Mouse (Mus musculus): ENCODE results near the gene Cd274.

The Cd274 gene

GRCm38 (mm10) chr19:29363557-29363956, 3.7 kb upstream of the Cd274 start:
- no peak for DNase-seq (ENCODE audit: low read depth in 2 of 2, low spot score in 2 of 2)

- DNase-seq (ENCODE audit: low read depth in 2 of 2, low spot score in 2 of 2) = no peak
Observed at GRCm38 (mm10) chr19:29364076-29364475, 3.2 kb upstream of the Cd274 start.

- no peak for DNase-seq (ENCODE audit: low read depth in 2 of 2, low spot score in 2 of 2)
Observed at GRCm38 (mm10) chr19:29365105-29365504, 2.1 kb upstream of the Cd274 start.

DNA sequence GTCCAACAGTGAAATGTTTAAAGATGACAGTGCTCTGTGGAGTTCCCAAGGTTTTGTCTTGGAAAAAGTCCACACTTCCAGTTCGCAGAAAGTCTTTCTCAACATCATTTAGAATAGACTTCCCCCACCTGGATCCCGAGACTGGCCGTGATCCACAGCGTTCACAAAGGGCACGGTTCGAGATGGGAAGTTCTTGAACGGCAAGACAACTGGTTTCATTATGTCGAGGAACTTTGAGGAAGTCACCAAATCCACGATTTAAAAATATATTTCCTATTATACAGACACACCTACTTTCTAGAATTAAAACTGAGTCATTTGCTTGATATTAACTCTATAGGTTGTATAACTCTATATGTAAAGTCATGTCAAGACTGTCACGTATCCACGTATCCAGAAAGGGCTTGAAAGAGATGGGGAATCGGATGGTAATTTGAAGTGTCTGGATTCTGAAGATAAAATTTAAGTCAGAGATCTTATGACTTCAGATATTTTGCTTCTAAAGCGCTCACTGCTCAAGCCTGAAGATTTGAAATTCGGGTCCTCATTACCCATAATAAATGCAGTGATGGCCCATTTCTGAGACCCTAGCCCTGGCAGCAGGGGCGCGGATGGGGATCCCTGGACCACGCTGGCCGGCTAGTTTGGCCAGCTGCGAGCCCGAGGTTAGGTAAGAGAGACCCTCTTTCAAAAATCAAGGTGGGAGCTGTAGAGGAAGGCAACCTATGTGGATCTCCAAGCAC, 858 bp upstream of the Cd274 start:
- DNase-seq (ENCODE audit: low read depth in 2 of 2, low spot score in 2 of 2) = no peak

DNA sequence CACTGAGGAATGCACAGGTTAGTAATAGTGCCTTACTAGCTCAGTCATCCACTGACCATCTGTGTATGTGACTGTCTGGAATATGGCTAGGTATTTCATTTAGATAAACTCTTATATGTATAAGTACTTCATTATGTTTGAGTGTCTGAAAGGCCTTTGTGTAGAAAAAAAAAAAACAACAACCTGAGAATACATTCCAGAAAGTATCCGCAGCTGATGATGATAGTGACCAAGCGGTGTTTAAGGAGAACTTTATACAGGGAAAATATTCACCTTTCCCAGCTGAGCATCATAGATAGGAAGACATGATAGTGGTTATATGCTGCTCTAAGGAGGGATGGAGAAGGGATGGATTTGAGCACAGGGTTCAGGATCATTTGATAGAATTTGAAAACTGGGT, 786 bp downstream of the Cd274 start:
- no peak for DNase-seq (ENCODE audit: low read depth in 2 of 2, low spot score in 2 of 2)

DNA sequence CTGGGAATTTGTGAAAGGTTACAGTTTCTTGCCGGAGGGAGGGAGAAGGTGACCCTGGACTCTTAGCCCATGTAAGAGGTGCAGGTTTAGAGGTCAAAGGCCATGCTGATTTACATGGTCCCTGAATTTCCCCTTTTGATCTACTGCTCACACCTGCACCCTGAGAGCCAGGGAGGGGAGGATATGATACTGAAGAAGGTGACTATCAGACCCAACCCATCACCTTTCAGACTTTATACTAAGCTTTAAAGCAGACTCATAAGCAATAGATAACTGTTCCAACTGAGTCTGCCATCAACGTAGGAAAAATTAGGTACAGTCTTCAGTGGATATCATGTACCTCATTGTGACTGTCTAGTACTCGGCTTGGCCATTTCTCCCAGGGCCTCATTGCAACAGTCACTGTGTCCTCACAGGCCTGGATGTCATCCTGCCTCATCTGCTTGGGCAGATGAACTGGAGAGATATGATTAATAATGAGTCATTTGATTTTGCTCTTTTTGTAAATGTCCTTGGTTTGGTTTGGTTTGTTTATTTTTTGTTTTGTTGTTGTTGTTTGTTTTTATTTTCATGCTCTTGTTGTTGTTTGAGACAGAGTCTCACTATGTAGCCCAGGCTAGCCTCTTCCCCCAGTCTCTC, 1.5 kb downstream of the Cd274 start:
- no peak for DNase-seq (ENCODE audit: low read depth in 2 of 2, low spot score in 2 of 2)

- DNase-seq (ENCODE audit: low read depth in 2 of 2, low spot score in 2 of 2) = no peak
Observed at GRCm38 (mm10) chr19:29370112-29370511, 2.9 kb downstream of the Cd274 start.

DNA sequence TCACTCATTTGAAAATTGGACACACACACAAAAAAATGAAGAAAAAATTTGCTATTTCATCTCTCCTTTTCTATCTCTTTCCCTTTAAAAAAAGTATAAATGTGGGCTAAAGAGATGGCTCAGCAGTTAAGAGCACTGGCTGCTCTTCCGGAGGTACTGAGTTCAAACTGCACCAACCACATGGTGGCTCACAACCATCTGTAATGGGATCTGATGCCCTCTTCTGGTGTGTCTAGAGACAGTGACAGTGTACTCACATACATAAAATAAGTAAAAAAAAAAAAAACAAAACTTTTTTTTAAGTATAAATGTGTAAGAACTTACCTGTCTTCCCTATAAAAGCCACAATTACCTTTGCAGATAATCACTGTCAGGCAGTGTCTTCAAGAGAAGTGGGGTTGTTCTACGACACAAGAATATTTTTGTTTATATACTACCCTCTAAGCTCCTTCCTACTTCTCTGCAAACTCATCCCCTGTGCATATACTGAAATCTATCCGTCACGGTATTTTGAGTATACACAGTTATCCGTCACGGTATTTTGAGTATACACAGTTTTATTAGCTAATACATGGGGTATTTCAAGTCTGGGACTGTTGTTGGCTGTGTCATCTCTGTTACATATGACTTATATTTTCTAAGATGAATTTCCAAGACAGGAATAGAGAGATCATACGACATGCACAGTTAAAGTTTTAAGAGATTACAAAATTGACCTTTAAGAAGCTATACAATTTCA, 3.5 kb downstream of the Cd274 start:
- no peak for DNase-seq (ENCODE audit: low read depth in 2 of 2, low spot score in 2 of 2)

- no peak for DNase-seq (ENCODE audit: low read depth in 2 of 2, low spot score in 2 of 2)
Observed at GRCm38 (mm10) chr19:29371284-29372081, 4.2 kb downstream of the Cd274 start.

GRCm38 (mm10) chr19:29372138-29372537, 4.9 kb downstream of the Cd274 start:
- no peak for DNase-seq (ENCODE audit: low read depth in 2 of 2, low spot score in 2 of 2)

DNA sequence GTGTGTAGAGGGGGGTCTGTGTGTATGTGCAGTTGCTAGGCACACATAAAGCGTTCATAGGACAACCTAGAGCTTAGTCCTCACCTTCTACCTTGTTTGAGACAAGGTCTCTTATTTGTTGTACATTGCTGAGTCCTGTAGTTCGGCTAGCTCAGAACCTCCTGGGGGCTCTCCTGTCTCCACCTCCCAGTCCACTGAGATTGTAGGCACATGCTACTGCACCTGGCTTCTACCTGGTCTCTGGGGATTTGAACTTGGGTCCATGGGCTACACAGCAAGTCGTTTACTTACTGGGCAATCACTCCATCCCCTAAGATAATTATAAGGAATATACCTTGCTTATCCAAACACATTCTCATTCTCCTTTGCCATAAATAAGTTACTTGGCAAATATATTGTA, 5.4 kb downstream of the Cd274 start:
- DNase-seq (ENCODE audit: low read depth in 2 of 2, low spot score in 2 of 2) = no peak

DNA sequence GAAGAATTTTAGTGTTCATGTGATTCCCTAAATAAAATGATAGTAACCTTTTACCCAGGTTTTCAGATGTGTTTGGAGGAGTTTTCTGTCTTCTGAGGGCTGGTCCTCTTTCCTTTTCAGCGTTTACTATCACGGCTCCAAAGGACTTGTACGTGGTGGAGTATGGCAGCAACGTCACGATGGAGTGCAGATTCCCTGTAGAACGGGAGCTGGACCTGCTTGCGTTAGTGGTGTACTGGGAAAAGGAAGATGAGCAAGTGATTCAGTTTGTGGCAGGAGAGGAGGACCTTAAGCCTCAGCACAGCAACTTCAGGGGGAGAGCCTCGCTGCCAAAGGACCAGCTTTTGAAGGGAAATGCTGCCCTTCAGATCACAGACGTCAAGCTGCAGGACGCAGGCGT, 6.2 kb downstream of the Cd274 start:
- DNase-seq (ENCODE audit: low read depth in 2 of 2, low spot score in 2 of 2) = no peak

GRCm38 (mm10) chr19:29374947-29375346, 7.7 kb downstream of the Cd274 start:
- DNase-seq (ENCODE audit: low read depth in 2 of 2, low spot score in 2 of 2) = no peak

- DNase-seq (ENCODE audit: low read depth in 2 of 2, low spot score in 2 of 2) = no peak
Observed at GRCm38 (mm10) chr19:29376382-29376781, 9.1 kb downstream of the Cd274 start.

DNA sequence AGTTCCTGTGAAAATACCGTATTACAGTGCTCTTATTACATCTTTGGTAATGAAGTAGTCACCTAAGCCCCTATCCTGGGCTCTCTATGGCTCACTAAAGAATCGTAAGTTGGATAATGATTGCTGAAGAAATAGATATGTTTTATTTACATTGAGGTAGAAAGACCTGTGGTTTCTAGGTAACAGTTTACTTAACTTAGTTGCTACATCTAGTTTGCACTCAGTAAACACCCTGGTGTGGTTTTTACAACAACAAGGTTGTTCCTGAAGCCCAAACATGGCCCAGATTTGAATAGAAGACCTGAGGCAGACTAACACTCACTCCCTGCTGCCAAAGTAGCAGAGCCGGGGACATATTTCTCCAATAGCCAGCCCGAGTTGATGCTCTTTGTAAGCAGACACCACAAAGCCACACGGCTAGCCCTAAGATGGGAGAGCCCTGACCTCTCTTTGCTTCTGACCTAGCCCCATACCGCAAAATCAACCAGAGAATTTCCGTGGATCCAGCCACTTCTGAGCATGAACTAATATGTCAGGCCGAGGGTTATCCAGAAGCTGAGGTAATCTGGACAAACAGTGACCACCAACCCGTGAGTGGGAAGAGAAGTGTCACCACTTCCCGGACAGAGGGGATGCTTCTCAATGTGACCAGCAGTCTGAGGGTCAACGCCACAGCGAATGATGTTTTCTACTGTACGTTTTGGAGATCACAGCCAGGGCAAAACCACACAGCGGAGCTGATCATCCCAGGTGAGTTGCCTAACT, 12.8 kb downstream of the Cd274 start:
- DNase-seq (ENCODE audit: low read depth in 2 of 2, low spot score in 2 of 2) = no peak

DNA sequence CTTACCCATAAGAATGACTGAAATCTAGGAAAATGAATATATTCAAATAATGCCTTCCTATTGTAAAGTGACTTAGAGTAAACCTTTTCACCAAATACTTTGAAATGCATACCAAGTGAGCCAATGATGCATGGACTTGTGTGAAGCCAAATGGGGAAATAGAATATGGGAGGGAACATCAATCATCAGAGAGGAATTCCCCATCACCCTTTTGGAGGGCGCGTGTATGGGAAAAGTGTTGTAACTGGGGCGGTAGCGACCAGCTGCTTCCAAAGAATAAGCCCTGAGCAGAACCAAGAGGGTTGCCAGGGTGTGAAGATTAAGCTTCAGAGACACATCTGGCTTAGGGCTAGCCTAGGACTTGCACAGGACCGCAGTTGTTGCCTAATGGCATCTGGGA, 16.1 kb downstream of the Cd274 start:
- DNase-seq (ENCODE audit: low read depth in 2 of 2, low spot score in 2 of 2) = no peak

- DNase-seq (ENCODE audit: low read depth in 2 of 2, low spot score in 2 of 2) = no peak
Observed at GRCm38 (mm10) chr19:29384412-29384811, 17.2 kb downstream of the Cd274 start.

DNA sequence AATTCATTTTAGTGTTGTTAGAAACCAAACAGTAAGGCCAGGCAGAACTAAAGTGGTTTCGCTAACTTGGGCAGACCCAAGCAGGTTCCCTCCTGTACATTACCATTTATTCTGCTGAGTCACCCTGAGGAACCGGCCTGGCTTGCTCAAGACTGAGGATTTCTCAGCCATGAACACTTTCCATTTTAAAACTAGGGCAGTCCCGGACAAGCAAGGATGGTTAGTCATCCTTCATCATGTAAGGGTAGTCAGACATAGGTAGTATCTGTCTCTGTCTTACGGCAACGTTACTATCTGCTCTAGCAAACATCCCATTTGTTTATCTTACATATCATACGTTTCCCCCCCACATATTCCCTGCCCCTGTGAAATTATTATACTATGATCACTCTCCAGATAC, 17.7 kb downstream of the Cd274 start:
- DNase-seq (ENCODE audit: low read depth in 2 of 2, low spot score in 2 of 2) = no peak

DNA sequence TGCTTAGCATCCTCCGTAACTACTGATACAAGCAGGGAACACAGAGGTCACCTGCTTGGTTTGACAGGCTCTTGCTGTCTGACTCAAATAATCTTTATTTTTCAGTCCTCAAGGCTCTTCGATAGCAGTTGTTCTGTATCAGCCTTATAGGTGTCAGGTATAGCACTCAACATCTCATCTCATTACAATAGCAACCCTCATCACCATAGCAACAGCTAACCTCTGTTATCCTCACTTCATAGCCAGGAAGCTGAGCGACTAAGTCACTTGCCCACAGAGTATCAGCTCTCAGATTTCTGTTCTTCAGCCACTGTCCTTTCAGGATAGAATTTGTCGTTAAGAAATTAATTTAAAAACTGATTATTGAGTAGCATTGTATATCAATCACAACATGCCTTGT, 18.6 kb downstream of the Cd274 start:
- DNase-seq (ENCODE audit: low read depth in 2 of 2, low spot score in 2 of 2) = no peak

GRCm38 (mm10) chr19:29388818-29389217, 21.6 kb downstream of the Cd274 start:
- no peak for DNase-seq (ENCODE audit: low read depth in 2 of 2, low spot score in 2 of 2)

DNA sequence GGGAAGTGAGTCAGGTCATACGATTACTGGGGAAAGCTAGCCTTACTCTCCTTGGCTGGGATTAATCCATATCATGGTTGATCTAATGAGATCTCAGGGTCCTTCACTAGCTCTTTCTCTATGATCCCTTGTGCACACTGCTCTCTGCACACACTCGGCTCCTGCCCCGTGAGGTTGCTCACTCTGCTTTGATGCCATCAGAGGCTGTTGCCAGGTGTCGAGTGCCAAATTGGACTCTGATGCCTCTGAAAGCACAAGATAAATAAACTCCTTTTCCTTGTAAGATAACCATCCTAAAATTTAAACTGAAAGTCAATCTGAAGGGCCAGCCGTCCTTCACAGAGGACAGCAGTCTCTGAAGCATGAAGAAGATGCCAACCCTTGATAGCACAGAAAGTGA, 23.2 kb downstream of the Cd274 start:
- no peak for DNase-seq (ENCODE audit: low read depth in 2 of 2, low spot score in 2 of 2)

All from CD8-positive naive resting alpha-beta T cell, adult 2 months (primary cell).